Mouse (Mus musculus): ENCODE results near the gene Mrc2.

Gene Mrc2

GRCm38 (mm10) chr11:105292124-105293071, at the start of gene Mrc2:
Gene Mrc2, plus strand, starts transcription at chr11:105292643.
- in situ Hi-C loops (cut with MboI, MseI): loop anchor here (10.0 kb wide), 2 partner anchors 1198 to 1268 kb away; no protein-coding TSS in a partner anchor

- in situ Hi-C loops (cut with MboI, MseI): no loop called here
Observed at GRCm38 (mm10) chr11:105246369-105246768, 46.1 kb upstream of the Mrc2 start.

GRCm38 (mm10) chr11:105246785-105247184, 45.7 kb upstream of the Mrc2 start:
- in situ Hi-C loops (cut with MboI, MseI): no loop called here

GRCm38 (mm10) chr11:105247321-105247720, 45.1 kb upstream of the Mrc2 start:
- in situ Hi-C loops (cut with MboI, MseI): no loop called here

- in situ Hi-C loops (cut with MboI, MseI): no loop called here
Observed at GRCm38 (mm10) chr11:105259733-105260132, 32.7 kb upstream of the Mrc2 start.

GRCm38 (mm10) chr11:105261116-105261515, 31.3 kb upstream of the Mrc2 start:
- in situ Hi-C loops (cut with MboI, MseI): no loop called here

GRCm38 (mm10) chr11:105261601-105262351, 30.7 kb upstream of the Mrc2 start:
- in situ Hi-C loops (cut with MboI, MseI): no loop called here

- in situ Hi-C loops (cut with MboI, MseI): no loop called here
Observed at GRCm38 (mm10) chr11:105264506-105264905, 27.9 kb upstream of the Mrc2 start.

- in situ Hi-C loops (cut with MboI, MseI): no loop called here
Observed at GRCm38 (mm10) chr11:105264988-105265387, 27.5 kb upstream of the Mrc2 start.

GRCm38 (mm10) chr11:105270155-105270554, 22.3 kb upstream of the Mrc2 start:
- in situ Hi-C loops (cut with MboI, MseI): no loop called here

GRCm38 (mm10) chr11:105280456-105280855, 12.0 kb upstream of the Mrc2 start:
- in situ Hi-C loops (cut with MboI, MseI): no loop called here

GRCm38 (mm10) chr11:105281291-105281690, 11.2 kb upstream of the Mrc2 start:
- in situ Hi-C loops (cut with MboI, MseI): no loop called here

GRCm38 (mm10) chr11:105281763-105282459, 10.5 kb upstream of the Mrc2 start:
- in situ Hi-C loops (cut with MboI, MseI): no loop called here

- in situ Hi-C loops (cut with MboI, MseI): no loop called here
Observed at GRCm38 (mm10) chr11:105282460-105282859, 10.0 kb upstream of the Mrc2 start.

- in situ Hi-C loops (cut with MboI, MseI): no loop called here
Observed at GRCm38 (mm10) chr11:105283016-105283415, 9.4 kb upstream of the Mrc2 start.

- in situ Hi-C loops (cut with MboI, MseI): no loop called here
Observed at GRCm38 (mm10) chr11:105285720-105286119, 6.7 kb upstream of the Mrc2 start.

GRCm38 (mm10) chr11:105289403-105289802, 3.0 kb upstream of the Mrc2 start:
- in situ Hi-C loops (cut with MboI, MseI): no loop called here

GRCm38 (mm10) chr11:105291681-105292123, 741 bp upstream of the Mrc2 start:
- in situ Hi-C loops (cut with MboI, MseI): loop anchor here (10.0 kb wide), 2 partner anchors 1197 to 1267 kb away; no protein-coding TSS in a partner anchor

- in situ Hi-C loops (cut with MboI, MseI): loop anchor here (10.0 kb wide), 2 partner anchors 1198 to 1268 kb away; no protein-coding TSS in a partner anchor
Observed at GRCm38 (mm10) chr11:105293101-105293581, 698 bp downstream of the Mrc2 start.

GRCm38 (mm10) chr11:105293901-105294494, 1.6 kb downstream of the Mrc2 start:
- in situ Hi-C loops (cut with MboI, MseI): loop anchor here (10.0 kb wide), 2 partner anchors 1199 to 1269 kb away; no protein-coding TSS in a partner anchor

- in situ Hi-C loops (cut with MboI, MseI): loop anchor here (10.0 kb wide), 2 partner anchors 1201 to 1271 kb away; no protein-coding TSS in a partner anchor
Observed at GRCm38 (mm10) chr11:105296084-105296483, 3.6 kb downstream of the Mrc2 start.

Data from T-helper 2 cell (primary cell).